Mouse (Mus musculus): ENCODE measurements around the gene Llcfc1.

Llcfc1 gene

GRCm38 (mm10) chr6:41706275-41706674, 22.0 kb downstream of the Llcfc1 start:
- no peak for DNase-seq

DNA sequence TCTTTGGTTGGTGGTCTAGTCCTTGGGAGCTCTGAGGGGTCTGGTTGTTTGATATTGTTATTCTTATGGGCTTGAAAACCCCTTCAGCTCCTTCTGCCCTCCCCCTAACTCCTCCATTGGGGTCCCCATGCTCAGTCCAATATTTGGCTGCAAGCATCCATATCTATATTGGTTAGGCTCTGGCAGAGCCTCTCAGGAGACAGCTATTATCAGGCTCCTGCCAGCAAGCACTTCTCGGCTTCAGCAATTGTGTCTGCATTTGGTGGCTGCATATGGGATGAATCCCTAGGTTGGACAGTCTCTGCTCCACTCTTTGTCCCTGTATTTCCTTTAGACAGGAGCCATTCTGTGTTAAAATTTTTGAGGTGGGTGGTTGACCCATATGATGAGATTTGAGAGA, 26.1 kb downstream of the Llcfc1 start:
- DNase-seq, result no peak

DNA sequence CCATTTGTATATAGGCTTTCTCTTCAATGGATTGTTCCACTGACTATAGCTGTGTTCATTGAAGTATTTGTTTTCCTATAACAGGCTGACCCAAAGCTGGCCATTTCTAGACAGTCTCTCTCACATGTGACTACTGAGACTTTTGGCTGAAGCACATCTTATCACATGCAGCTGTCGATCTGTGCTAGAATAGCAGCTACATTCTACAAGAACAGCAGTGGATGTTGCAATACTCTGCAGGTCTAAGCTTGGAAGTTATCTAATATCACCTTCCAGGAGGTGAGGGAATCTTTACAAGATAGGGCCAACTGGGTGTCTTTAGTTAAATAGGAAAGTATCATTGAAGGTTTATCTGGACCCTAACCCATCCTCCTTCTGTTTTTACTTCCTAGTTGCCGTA, 37.2 kb downstream of the Llcfc1 start:
- no peak for DNase-seq

- DNase-seq, result no peak
Measured at GRCm38 (mm10) chr6:41727989-41728609, 43.9 kb downstream of the Llcfc1 start.

GRCm38 (mm10) chr6:41734719-41735470, 50.7 kb downstream of the Llcfc1 start:
- no peak for DNase-seq

Measured in kidney, adult 18-20 months (tissue).